Mouse (Mus musculus) heart, adult 9 months (tissue): ENCODE measurements around the gene Arhgap19.
A peak's percentile ranks its signal among the peaks of the same experiment; 100 is the strongest.

Source experiments
- DNase-seq, 2 experiments: peaks; one replicate each; pipeline ENCODE4 v3.0.0; 2022; ENCODE audit warnings: low spot score in 2 of 2

The Arhgap19 gene

GRCm38 (mm10) chr19:41831718-41832391, 30.0 kb upstream of the Arhgap19 start:
- no peak for DNase-seq

GRCm38 (mm10) chr19:41831101-41831570, 29.3 kb upstream of the Arhgap19 start:
- no peak for DNase-seq

GRCm38 (mm10) chr19:41830106-41831031, 28.5 kb upstream of the Arhgap19 start:
- DNase-seq: peak in 1 of 2 experiments; percentile 30

GRCm38 (mm10) chr19:41829381-41830105, 27.7 kb upstream of the Arhgap19 start, which contains the start of gene Frat1:
TSS of gene Frat1 (plus strand) at chr19:41829970.
- peak; percentile 87 to 91 for DNase-seq

GRCm38 (mm10) chr19:41828941-41829340, 27.1 kb upstream of the Arhgap19 start:
- no peak for DNase-seq

- DNase-seq: no peak
Observed at GRCm38 (mm10) chr19:41826529-41826928, 24.7 kb upstream of the Arhgap19 start.

- no peak for DNase-seq
Observed at GRCm38 (mm10) chr19:41824950-41825349, 23.1 kb upstream of the Arhgap19 start.

- no peak for DNase-seq
Observed at GRCm38 (mm10) chr19:41822589-41822988, 20.7 kb upstream of the Arhgap19 start.

GRCm38 (mm10) chr19:41821436-41821835, 19.6 kb upstream of the Arhgap19 start:
- DNase-seq: no peak

GRCm38 (mm10) chr19:41818749-41819148, 16.9 kb upstream of the Arhgap19 start:
- DNase-seq: no peak

- peak; percentile 22 to 41 for DNase-seq
Observed at GRCm38 (mm10) chr19:41817325-41817724, 15.5 kb upstream of the Arhgap19 start.

GRCm38 (mm10) chr19:41816915-41817314, 15.1 kb upstream of the Arhgap19 start:
- DNase-seq: no peak

- no peak for DNase-seq
Observed at GRCm38 (mm10) chr19:41816410-41816809, 14.6 kb upstream of the Arhgap19 start.

GRCm38 (mm10) chr19:41813374-41813773, 11.5 kb upstream of the Arhgap19 start:
- no peak for DNase-seq

GRCm38 (mm10) chr19:41812525-41812924, 10.7 kb upstream of the Arhgap19 start:
- DNase-seq: peak; percentile 27 to 40

GRCm38 (mm10) chr19:41810074-41810473, 8.2 kb upstream of the Arhgap19 start:
- DNase-seq: no peak

GRCm38 (mm10) chr19:41808104-41808634, 6.3 kb upstream of the Arhgap19 start:
- no peak for DNase-seq

- DNase-seq: no peak
Observed at GRCm38 (mm10) chr19:41807497-41807896, 5.7 kb upstream of the Arhgap19 start.

- no peak for DNase-seq
Observed at GRCm38 (mm10) chr19:41805831-41806230, 4.0 kb upstream of the Arhgap19 start.

- no peak for DNase-seq
Observed at GRCm38 (mm10) chr19:41803322-41803721, 1.5 kb upstream of the Arhgap19 start.

GRCm38 (mm10) chr19:41800986-41801741, 683 bp downstream of the Arhgap19 start:
- no peak for DNase-seq
